In genomic region chr5:34370840-34371239, GRCm38 (mm10) we compare ENCODE assay signal across 8 mouse cellular contexts. TPM values are rescaled to one million over a fixed set of nuclear protein-coding genes. Genes with fewer than 3 reads are reported as not detected.
DNase-seq lines count a peak whose midpoint lies in the region; ATAC-seq and TF ChIP-seq lines count a peak whose summit lies in the region.

No protein-coding gene starts in this region.

- no peak for TF ChIP-seq CTCF in layer of hippocampus, adult 2 months (conservative IDR thresholded peaks at IDR 0.05)

- no peak for DNase-seq in layer of hippocampus, adult 2 months (ENCODE audit: low spot score in 2 of 2)
- DNase-seq in layer of hippocampus, adult 9-11 months: no peak
- no peak for DNase-seq in embryonic facial prominence, embryonic 11.5 days (ENCODE audit: low spot score)
- DNase-seq in intestine, embryonic 14.5 days (ENCODE audit: low spot score): no peak
- no peak for DNase-seq in left cerebral cortex, adult 8-10 months (ENCODE audit: low spot score in 2 of 2)
- no peak for DNase-seq in layer of hippocampus, postnatal 36 days
- no peak for DNase-seq in frontal cortex, adult 2 months (ENCODE audit: extremely low spot score in 1 of 2, low spot score in 1 of 2)

- WGBS in embryonic facial prominence, embryonic 11.5 days: 38% methylated on average over 8 of the region's 8 CpGs
- WGBS in intestine, embryonic 14.5 days: 29% methylated on average over 8 of the region's 8 CpGs
- 34% methylated on average over 8 of the region's 8 CpGs for WGBS in neural tube, embryonic 12.5 days

- peak overlapping the region; percentile 89 for H3K9ac ChIP-seq in embryonic facial prominence, embryonic 11.5 days (replicated peaks; ENCODE audit: low read length)
- peak overlapping the region; percentile 87 for H3K9ac ChIP-seq in intestine, embryonic 14.5 days (ENCODE audit: low read length)
- H3K9ac ChIP-seq in neural tube, embryonic 12.5 days: peak overlapping the region; percentile 95

- no peaks in the 10 kb centered on the region for H3K27me3 ChIP-seq in embryonic facial prominence, embryonic 11.5 days (ENCODE audit: control insufficient read depth, insufficient read depth, low read length)
- H3K27me3 ChIP-seq in intestine, embryonic 14.5 days (replicated peaks; ENCODE audit: control insufficient read depth, insufficient read depth, low read length): no peaks in the 10 kb centered on the region
- H3K27me3 ChIP-seq in neural tube, embryonic 12.5 days (replicated peaks): no peaks in the 10 kb centered on the region

- peak overlapping the region; percentile 90 for H3K4me3 ChIP-seq in layer of hippocampus, adult 2 months
- H3K4me3 ChIP-seq in embryonic facial prominence, embryonic 11.5 days (ENCODE audit: low read depth, low read length): peak overlapping the region; percentile 90
- peak overlapping the region; percentile 92 for H3K4me3 ChIP-seq in intestine, embryonic 14.5 days (ENCODE audit: low read depth, low read length)
- H3K4me3 ChIP-seq in neural tube, embryonic 12.5 days: peak overlapping the region; percentile 92

- ATAC-seq in embryonic facial prominence, embryonic 11.5 days (replicated peaks; ENCODE audit: insufficient number of reproducible peaks, low FRiP score, low TSS enrichment, low read depth): no peak
- no peak for ATAC-seq in intestine, embryonic 14.5 days (replicated peaks; ENCODE audit: low FRiP score, low TSS enrichment, low read depth)
- ATAC-seq in neural tube, embryonic 12.5 days (ENCODE audit: low FRiP score, low read depth): no peak

- H3K4me2 ChIP-seq in embryonic facial prominence, embryonic 11.5 days (ENCODE audit: low read depth, low read length): peak overlapping the region; percentile 34
- H3K4me2 ChIP-seq in intestine, embryonic 14.5 days (ENCODE audit: low read length): peak overlapping the region; percentile 75
- peak overlapping the region; percentile 75 for H3K4me2 ChIP-seq in neural tube, embryonic 12.5 days (replicated peaks)

- H3K4me1 ChIP-seq in embryonic facial prominence, embryonic 11.5 days (ENCODE audit: control insufficient read depth, insufficient read depth, low read length): no peaks in the 10 kb centered on the region
- H3K4me1 ChIP-seq in intestine, embryonic 14.5 days (replicated peaks; ENCODE audit: control insufficient read depth, insufficient read depth, low read length): peaks cover 16% of the 10 kb centered on the region
- peaks cover 24% of the 10 kb centered on the region for H3K4me1 ChIP-seq in neural tube, embryonic 12.5 days

- no peaks in the 10 kb centered on the region for H3K36me3 ChIP-seq in embryonic facial prominence, embryonic 11.5 days (replicated peaks; ENCODE audit: control insufficient read depth, insufficient read depth, low read depth, low read length)
- no peaks in the 10 kb centered on the region for H3K36me3 ChIP-seq in intestine, embryonic 14.5 days (ENCODE audit: control insufficient read depth, insufficient read depth, low read length)
- no peaks in the 10 kb centered on the region for H3K36me3 ChIP-seq in neural tube, embryonic 12.5 days

- no peaks in the 10 kb centered on the region for H3K9me3 ChIP-seq in embryonic facial prominence, embryonic 11.5 days (replicated peaks; ENCODE audit: control insufficient read depth, low read length)
- no peaks in the 10 kb centered on the region for H3K9me3 ChIP-seq in intestine, embryonic 14.5 days (ENCODE audit: control insufficient read depth, low read length)
- no peaks in the 10 kb centered on the region for H3K9me3 ChIP-seq in neural tube, embryonic 12.5 days

- peak overlapping the region; percentile 84 for H3K27ac ChIP-seq in layer of hippocampus, adult 2 months
- H3K27ac ChIP-seq in embryonic facial prominence, embryonic 11.5 days (replicated peaks; ENCODE audit: low read depth, low read length): no peak overlapping the region
- peak overlapping the region; percentile 75; the same call in 1 of the 2 replicates for H3K27ac ChIP-seq in intestine, embryonic 14.5 days (ENCODE audit: low read depth)
- no peak overlapping the region for H3K27ac ChIP-seq in neural tube, embryonic 12.5 days

RNA-seq across cellular contexts. Expression of gene Fam193a, which starts 1.1 kb away (rescaled TPM):
- 10 to 100 TPM; 42.6 to 46.4 TPM for total RNA-seq in layer of hippocampus, adult 2 months (2021)
- polyA plus RNA-seq in embryonic facial prominence, embryonic 11.5 days (2014; fragmentation: Nextera tagmentation; extraction: Ambion mirVana): 13.1 and 13.6 TPM in 2 replicates
- 13.0 and 16.0 TPM in 2 replicates for polyA plus RNA-seq in intestine, embryonic 14.5 days (2014; fragmentation: Nextera tagmentation; extraction: Ambion mirVana)
- polyA plus RNA-seq in neural tube, embryonic 12.5 days (2016; fragmentation: Nextera tagmentation; extraction: Ambion mirVana): 14.1 and 17.0 TPM in 2 replicates
- total RNA-seq in left cerebral cortex, adult 8-10 months (2022): 10 to 100 TPM; 43.1 to 49.3 (median 43.2) TPM
- 10 to 100 TPM; 41.3 to 42.7 TPM for total RNA-seq in layer of hippocampus, postnatal 36 days (2021)
- polyA plus RNA-seq in frontal cortex, adult 2 months (2012; rRNA removed): 37.0 and 39.7 TPM in 2 replicates

RNA-seq across cellular contexts. Expression of gene Rnf4, which starts 34.8 kb away (rescaled TPM):
- total RNA-seq in layer of hippocampus, adult 2 months (2021): 10 to 100 TPM; 80.5 to 81.0 TPM
- polyA plus RNA-seq in embryonic facial prominence, embryonic 11.5 days (2014; fragmentation: Nextera tagmentation; extraction: Ambion mirVana): 209 and 210 TPM in 2 replicates
- polyA plus RNA-seq in intestine, embryonic 14.5 days (2014; fragmentation: Nextera tagmentation; extraction: Ambion mirVana): 172 and 197 TPM in 2 replicates
- 159 TPM in 2 replicates for polyA plus RNA-seq in neural tube, embryonic 12.5 days (2016; fragmentation: Nextera tagmentation; extraction: Ambion mirVana)
- 10 to 100 TPM; 84.4 to 90.9 (median 87.9) TPM for total RNA-seq in left cerebral cortex, adult 8-10 months (2022)
- total RNA-seq in layer of hippocampus, postnatal 36 days (2021): 10 to 100 TPM; 84.8 to 85.9 TPM
- polyA plus RNA-seq in frontal cortex, adult 2 months (2012; rRNA removed): 84.9 TPM in 2 replicates

Comparison
In these comparisons a context has a peak if more than half of its experiments do, and no peak if none do; other contexts are left out.
1. H3K27ac ChIP-seq: peak in layer of hippocampus, adult 2 months (single experiment) and intestine, embryonic 14.5 days (single experiment); none in embryonic facial prominence, embryonic 11.5 days (single experiment) and neural tube, embryonic 12.5 days (single experiment).
2. Peak in every context shown above with its lines, with median percentiles within 50 percentile points of each other: H3K4me3 ChIP-seq, H3K4me2 ChIP-seq and H3K9ac ChIP-seq.